Mouse (Mus musculus) urinary bladder, postnatal 0 days (tissue): ENCODE measurements around the gene Gm20850. TPM values are rescaled to one million over a fixed set of nuclear protein-coding genes. Genes with fewer than 3 reads are reported as not detected.

ENCODE experiments used
- polyA plus RNA-seq: library from polyadenylated mRNA; unstranded; fragments of >200 nt; fragmentation: Nextera tagmentation; extraction: Ambion mirVana; gene quantifications from 2 replicates; pipeline ENCODE4 v1.2.1, GENCODE M21; 2015

Gm20850 gene
- not detected in 2 replicates for polyA plus RNA-seq

DNA sequence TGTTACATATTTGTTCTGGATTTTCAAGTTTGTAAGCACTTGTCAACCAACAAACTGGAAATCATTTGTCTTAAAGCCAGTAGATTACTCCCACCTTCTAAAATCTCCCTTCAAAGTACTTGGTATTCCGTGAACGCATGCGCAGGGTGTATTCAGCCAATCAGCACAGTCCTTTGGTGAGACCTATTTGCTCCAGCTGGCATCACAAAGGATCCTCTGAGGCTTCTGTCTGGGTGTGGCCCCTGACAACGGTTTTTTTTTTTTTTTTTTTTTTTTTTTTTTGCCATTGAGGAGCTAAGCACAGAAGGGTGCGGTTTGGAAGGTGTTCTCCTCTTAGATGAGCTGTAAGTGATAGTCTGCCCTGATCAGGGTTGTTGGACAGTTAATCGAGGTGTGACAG, at the start of gene Gm20850:
Gm20850 (plus strand) TSS at position 301 of the 400 bp plus-strand sequence.

